Mouse (Mus musculus): ENCODE measurements around the gene Suox.

- TF ChIP-seq POLR2A (IDR thresholded peaks at IDR 0.05; ENCODE audit: borderline replicate concordance, low read depth, low read length): peak; percentile 82; the same call in 1 of the 2 replicates
- no peak for TF ChIP-seq CTCF (IDR thresholded peaks at IDR 0.05; ENCODE audit: low read depth, low read length)
Observed at GRCm38 (mm10) chr10:128626311-128627310, 47.3 kb downstream of the Suox start, which contains the start of gene Rps26.

All from bone marrow macrophage, adult 2 months (primary cell).